Mouse (Mus musculus): Measurements from ENCODE around the gene C77080.

The C77080 gene

GRCm38 (mm10) chr4:129266821-129267220 lies 5.6 kb upstream of the C77080 start:
- no peak for DNase-seq

- DNase-seq: no peak
Measured at GRCm38 (mm10) chr4:129266191-129266590, 5.0 kb upstream of the C77080 start.

GRCm38 (mm10) chr4:129263225-129264021 lies 2.2 kb upstream of the C77080 start:
- peak; percentile 66 to 77 for DNase-seq

GRCm38 (mm10) chr4:129260678-129261077 lies 526 bp downstream of the C77080 start:
- DNase-seq: no peak

GRCm38 (mm10) chr4:129259101-129259500 lies 2.1 kb downstream of the C77080 start:
- DNase-seq: peak in 1 of 2 experiments; percentile 60

GRCm38 (mm10) chr4:129256450-129257380 lies 4.5 kb downstream of the C77080 start:
- DNase-seq: peak; percentile 82 to 87

GRCm38 (mm10) chr4:129254571-129254970 lies 6.6 kb downstream of the C77080 start:
- no peak for DNase-seq

- DNase-seq: no peak
Measured at GRCm38 (mm10) chr4:129252492-129252891, 8.7 kb downstream of the C77080 start.

GRCm38 (mm10) chr4:129251482-129252125 lies 9.6 kb downstream of the C77080 start:
- DNase-seq: peak; percentile 62 to 63

GRCm38 (mm10) chr4:129250759-129251481 lies 10.3 kb downstream of the C77080 start:
- peak; percentile 87 to 93 for DNase-seq

- no peak for DNase-seq
Measured at GRCm38 (mm10) chr4:129249288-129249687, 11.9 kb downstream of the C77080 start.

GRCm38 (mm10) chr4:129248243-129248767 lies 12.9 kb downstream of the C77080 start:
- DNase-seq: peak in 1 of 2 experiments; percentile 73

- peak in 1 of 2 experiments; percentile 62 for DNase-seq
Measured at GRCm38 (mm10) chr4:129247381-129248242, 13.6 kb downstream of the C77080 start.

- DNase-seq: peak in 1 of 2 experiments; percentile 46
Measured at GRCm38 (mm10) chr4:129246360-129247301, 14.6 kb downstream of the C77080 start.

- DNase-seq: no peak
Measured at GRCm38 (mm10) chr4:129244802-129245201, 16.4 kb downstream of the C77080 start.

- no peak for DNase-seq
Measured at GRCm38 (mm10) chr4:129242761-129243160, 18.4 kb downstream of the C77080 start.

GRCm38 (mm10) chr4:129242327-129242726 lies 18.9 kb downstream of the C77080 start:
- DNase-seq: no peak

GRCm38 (mm10) chr4:129241898-129242297 lies 19.3 kb downstream of the C77080 start:
- no peak for DNase-seq

- DNase-seq: peak; percentile 81 to 86
Measured at GRCm38 (mm10) chr4:129239075-129239474, 22.1 kb downstream of the C77080 start.

GRCm38 (mm10) chr4:129238579-129239016 lies 22.6 kb downstream of the C77080 start:
- no peak for DNase-seq
